Mouse (Mus musculus) embryonic facial prominence, embryonic 15.5 days (tissue): ENCODE data around the gene Mrs2. TPM values are rescaled to one million over a fixed set of nuclear protein-coding genes. Genes with fewer than 3 reads are reported as not detected.
"Not testable (repeated sequence)": the region's sequence is repeated elsewhere in the genome, so short reads cannot be mapped to it uniquely, and the experiment has no call there.

Experiments used
- ATAC-seq: fragments of 200-750 bp; cut with Nextera tagmentation; 2 replicates; pipeline ENCODE4 v1.8.0; 2017; ENCODE audit warnings: low read depth, moderate TSS enrichment; ENCODE audit not compliant: insufficient number of reproducible peaks, low FRiP score, low TSS enrichment
- H3K27ac ChIP-seq: fragments of 300-500 bp; sonication (generic); replicated peaks from 2 replicates; pipeline ENCODE4 v1.5.1; 2015; ENCODE audit warnings: mild to moderate bottlenecking, inconsistent platforms
- H3K27me3 ChIP-seq: fragments of 300-500 bp; sonication (generic); 2 replicates; pipeline ENCODE4 v1.6.1; 2015; ENCODE audit warnings: inconsistent platforms
- H3K36me3 ChIP-seq: fragments of 300-500 bp; sonication (generic); 2 replicates; pipeline ENCODE4 v1.6.1; 2015; ENCODE audit warnings: mild to moderate bottlenecking, inconsistent platforms
- H3K4me1 ChIP-seq: fragments of 300-500 bp; sonication (generic); 2 replicates; pipeline ENCODE4 v1.6.1; 2015; ENCODE audit warnings: inconsistent platforms
- H3K4me2 ChIP-seq: fragments of 300-500 bp; sonication (generic); replicated peaks from 2 replicates; pipeline ENCODE4 v1.6.1; 2015; ENCODE audit warnings: mild to moderate bottlenecking, inconsistent platforms
- H3K4me3 ChIP-seq: fragments of 300-500 bp; sonication (generic); replicated peaks from 2 replicates; pipeline ENCODE4 v1.5.1; 2015; ENCODE audit warnings: mild to moderate bottlenecking, inconsistent platforms
- H3K9ac ChIP-seq: fragments of 300-500 bp; sonication (generic); 2 replicates; pipeline ENCODE4 v1.6.1; 2015; ENCODE audit warnings: inconsistent platforms
- H3K9me3 ChIP-seq: fragments of 300-500 bp; sonication (generic); replicated peaks from 2 replicates; pipeline ENCODE4 v1.6.1; 2016; ENCODE audit warnings: inconsistent platforms
- WGBS: fragments of 180-500 bp; shearing (Covaris S2); methylation state at CpG from one replicate; pipeline ENCODE4 v1.1.7; 2015; 5-methylcytosine and 5-hydroxymethylcytosine counted together
- polyA plus RNA-seq: library from polyadenylated mRNA; unstranded; fragments of >200 nt; fragmentation: Nextera tagmentation; extraction: Ambion mirVana; gene quantifications from 2 replicates; pipeline ENCODE4 v1.2.1, GENCODE M21; 2015

The Mrs2 gene
- polyA plus RNA-seq, 1 experiment from 2014 or later = 13.8 TPM

- Histone ChIP-seq H3K4me2 (no peak overlapping the region), H3K27me3 (no peaks in the 10 kb centered on the region), H3K4me1 (0 out of 2 replicates have a peak, but pooled peaks cover 3% of the 10 kb centered on the region), H3K36me3 (no peaks in the 10 kb centered on the region), H3K4me3 (no peak overlapping the region), H3K27ac (no peak overlapping the region; the same call in 1 of the 2 replicates), H3K9ac (no peak overlapping the region), H3K9me3 (no peaks in the 10 kb centered on the region)
- 74% methylated on average over 5 of the region's 5 CpGs for WGBS
- no peak for ATAC-seq
Observed at GRCm38 (mm10) chr13:24977820-24978342, 42.3 kb downstream of the Mrs2 start.

- Histone ChIP-seq H3K27ac (no peak overlapping the region), H3K27me3 (no peaks in the 10 kb centered on the region), H3K9ac (no peak overlapping the region), H3K9me3 (no peaks in the 10 kb centered on the region), H3K4me2 (no peak overlapping the region), H3K36me3 (no peaks in the 10 kb centered on the region), H3K4me1 (0 out of 2 replicates have a peak, but pooled peaks cover 3% of the 10 kb centered on the region), H3K4me3 (no peak overlapping the region)
- ATAC-seq = no peak; the same call in 1 of the 2 replicates
- 35% methylated on average over 4 of the region's 4 CpGs for WGBS
Observed at GRCm38 (mm10) chr13:24976384-24976783, 43.8 kb downstream of the Mrs2 start.

- not testable (repeated sequence) for H3K27me3 ChIP-seq, ATAC-seq, H3K9me3 ChIP-seq, H3K36me3 ChIP-seq, H3K27ac ChIP-seq, H3K9ac ChIP-seq, H3K4me2 ChIP-seq, H3K4me3 ChIP-seq, H3K4me1 ChIP-seq
- 85% methylated on average over 3 of the region's 3 CpGs for WGBS
Observed at GRCm38 (mm10) chr13:24971776-24972175, 48.4 kb downstream of the Mrs2 start.

GRCm38 (mm10) chr13:24965846-24966201, 54.4 kb downstream of the Mrs2 start:
- Histone ChIP-seq H3K27me3 (no peaks in the 10 kb centered on the region), H3K27ac (no peak overlapping the region), H3K9ac (no peak overlapping the region), H3K4me1 (peaks cover 8% of the 10 kb centered on the region), H3K36me3 (no peaks in the 10 kb centered on the region), H3K9me3 (no peaks in the 10 kb centered on the region), H3K4me3 (peak overlapping the region; percentile 37), H3K4me2 (peak overlapping the region; percentile 53)
- ATAC-seq = no peak
- WGBS = 21% methylated on average over 5 of the region's 5 CpGs

- Histone ChIP-seq H3K9ac (no peak overlapping the region), H3K36me3 (no peaks in the 10 kb centered on the region), H3K4me1 (peaks cover 8% of the 10 kb centered on the region), H3K27ac (no peak overlapping the region), H3K4me2 (peak overlapping the region; percentile 53), H3K27me3 (no peaks in the 10 kb centered on the region), H3K4me3 (peak overlapping the region; percentile 37), H3K9me3 (no peaks in the 10 kb centered on the region)
- WGBS = 9% methylated on average over 15 of the region's 15 CpGs
- no peak for ATAC-seq
Observed at GRCm38 (mm10) chr13:24965130-24965845, 54.9 kb downstream of the Mrs2 start.

GRCm38 (mm10) chr13:24962119-24962518, 58.1 kb downstream of the Mrs2 start:
- H3K27me3 ChIP-seq = no peaks in the 10 kb centered on the region
- H3K4me1 ChIP-seq = peaks cover 8% of the 10 kb centered on the region
- no peaks in the 10 kb centered on the region for H3K36me3 ChIP-seq
- H3K9me3 ChIP-seq = no peaks in the 10 kb centered on the region
- no peak overlapping the region for H3K4me3 ChIP-seq
- H3K4me2 ChIP-seq = no peak overlapping the region
- WGBS = 80% methylated on average over 8 of the region's 8 CpGs
- H3K9ac ChIP-seq = no peak overlapping the region
- no peak for ATAC-seq
- no peak overlapping the region for H3K27ac ChIP-seq

- Histone ChIP-seq H3K4me3 (no peak overlapping the region), H3K9ac (no peak overlapping the region), H3K27me3 (no peaks in the 10 kb centered on the region), H3K36me3 (no peaks in the 10 kb centered on the region), H3K27ac (no peak overlapping the region), H3K9me3 (no peaks in the 10 kb centered on the region), H3K4me2 (no peak overlapping the region), H3K4me1 (no peaks in the 10 kb centered on the region)
- 80% methylated on average over 3 of the region's 3 CpGs for WGBS
- no peak for ATAC-seq
Observed at GRCm38 (mm10) chr13:24960084-24960483, 60.1 kb downstream of the Mrs2 start.

- Histone ChIP-seq H3K4me2 (no peak overlapping the region), H3K36me3 (no peaks in the 10 kb centered on the region), H3K27ac (no peak overlapping the region), H3K9me3 (no peaks in the 10 kb centered on the region), H3K4me1 (no peaks in the 10 kb centered on the region), H3K4me3 (no peak overlapping the region), H3K9ac (no peak overlapping the region), H3K27me3 (no peaks in the 10 kb centered on the region)
- no peak for ATAC-seq
- WGBS = 82% methylated on average over 11 of the region's 11 CpGs
Observed at GRCm38 (mm10) chr13:24958671-24959070, 61.5 kb downstream of the Mrs2 start.

GRCm38 (mm10) chr13:24955500-24955899, 64.7 kb downstream of the Mrs2 start:
- ATAC-seq = no peak
- Histone ChIP-seq H3K4me2 (no peak overlapping the region), H3K9me3 (no peaks in the 10 kb centered on the region), H3K4me1 (no peaks in the 10 kb centered on the region), H3K27ac (no peak overlapping the region), H3K9ac (no peak overlapping the region), H3K27me3 (no peaks in the 10 kb centered on the region), H3K36me3 (no peaks in the 10 kb centered on the region), H3K4me3 (no peak overlapping the region)
- 7% methylated on average over 10 of the region's 10 CpGs for WGBS

GRCm38 (mm10) chr13:24955091-24955490, 65.1 kb downstream of the Mrs2 start:
- no peak overlapping the region for H3K9ac ChIP-seq
- no peak overlapping the region for H3K4me2 ChIP-seq
- no peak overlapping the region for H3K4me3 ChIP-seq
- H3K27ac ChIP-seq = no peak overlapping the region
- no peaks in the 10 kb centered on the region for H3K27me3 ChIP-seq
- WGBS = 33% methylated on average over 11 of the region's 11 CpGs
- no peaks in the 10 kb centered on the region for H3K9me3 ChIP-seq
- H3K36me3 ChIP-seq = no peaks in the 10 kb centered on the region
- no peak for ATAC-seq
- no peaks in the 10 kb centered on the region for H3K4me1 ChIP-seq

GRCm38 (mm10) chr13:24952659-24953058, 67.5 kb downstream of the Mrs2 start:
- 56% methylated on average over 7 of the region's 7 CpGs for WGBS
- H3K9me3 ChIP-seq = no peaks in the 10 kb centered on the region
- no peak overlapping the region for H3K27ac ChIP-seq
- no peak overlapping the region for H3K4me2 ChIP-seq
- H3K4me3 ChIP-seq = no peak overlapping the region
- no peaks in the 10 kb centered on the region for H3K27me3 ChIP-seq
- no peak overlapping the region for H3K9ac ChIP-seq
- no peaks in the 10 kb centered on the region for H3K4me1 ChIP-seq
- H3K36me3 ChIP-seq = no peaks in the 10 kb centered on the region
- no peak for ATAC-seq

- no peak overlapping the region for H3K4me2 ChIP-seq
- no peak overlapping the region for H3K4me3 ChIP-seq
- no peak overlapping the region for H3K9ac ChIP-seq
- no peaks in the 10 kb centered on the region for H3K27me3 ChIP-seq
- H3K4me1 ChIP-seq = no peaks in the 10 kb centered on the region
- no peaks in the 10 kb centered on the region for H3K9me3 ChIP-seq
- no peaks in the 10 kb centered on the region for H3K36me3 ChIP-seq
- ATAC-seq = no peak
- WGBS = 85% methylated on average over 6 of the region's 6 CpGs
- H3K27ac ChIP-seq = no peak overlapping the region
Observed at GRCm38 (mm10) chr13:24948870-24949269, 71.3 kb downstream of the Mrs2 start.
